Mouse (Mus musculus) intestine, embryonic 15.5 days (tissue): ENCODE measurements around the gene Necab2. TPM values are rescaled to one million over a fixed set of nuclear protein-coding genes. Genes with fewer than 3 reads are reported as not detected.

ENCODE experiments used
- ATAC-seq: fragments of 200-750 bp; cut with Nextera tagmentation; 2 replicates; pipeline ENCODE4 v1.8.0; 2017; ENCODE audit warnings: moderate TSS enrichment, moderate library complexity
- H3K27ac ChIP-seq: fragments of 300-500 bp; sonication (generic); 2 replicates; pipeline ENCODE4 v1.5.1; 2015; ENCODE audit warnings: mild to moderate bottlenecking, inconsistent platforms
- H3K27me3 ChIP-seq: fragments of 300-500 bp; sonication (generic); replicated peaks from 2 replicates; pipeline ENCODE4 v1.6.1; 2015; ENCODE audit warnings: inconsistent platforms
- H3K36me3 ChIP-seq: fragments of 300-500 bp; sonication (generic); 2 replicates; pipeline ENCODE4 v1.6.1; 2015; ENCODE audit warnings: inconsistent platforms
- H3K4me1 ChIP-seq: fragments of 300-500 bp; sonication (generic); replicated peaks from 2 replicates; pipeline ENCODE4 v1.6.1; 2015; ENCODE audit warnings: inconsistent platforms
- H3K4me2 ChIP-seq: fragments of 300-500 bp; sonication (generic); replicated peaks from 2 replicates; pipeline ENCODE4 v1.6.1; 2015; ENCODE audit warnings: mild to moderate bottlenecking, inconsistent platforms
- H3K4me3 ChIP-seq: fragments of 300-500 bp; sonication (generic); replicated peaks from 2 replicates; pipeline ENCODE4 v1.5.1; 2015; ENCODE audit warnings: inconsistent platforms
- H3K9ac ChIP-seq: fragments of 300-500 bp; sonication (generic); 2 replicates; pipeline ENCODE4 v1.6.1; 2015; ENCODE audit warnings: inconsistent platforms
- H3K9me3 ChIP-seq: fragments of 300-500 bp; sonication (generic); 2 replicates; pipeline ENCODE4 v1.6.1; 2016; ENCODE audit warnings: inconsistent platforms
- WGBS: fragments of 180-500 bp; shearing (Covaris S2); methylation state at CpG from one replicate; pipeline ENCODE4 v1.1.7; 2015; 5-methylcytosine and 5-hydroxymethylcytosine counted together
- polyA plus RNA-seq: library from polyadenylated mRNA; unstranded; fragments of >200 nt; fragmentation: Nextera tagmentation; extraction: Ambion mirVana; gene quantifications from 2 replicates; pipeline ENCODE4 v1.2.1, GENCODE M21; 2015

Necab2 gene
- polyA plus RNA-seq = 1.9 TPM in 2 replicates

DNA sequence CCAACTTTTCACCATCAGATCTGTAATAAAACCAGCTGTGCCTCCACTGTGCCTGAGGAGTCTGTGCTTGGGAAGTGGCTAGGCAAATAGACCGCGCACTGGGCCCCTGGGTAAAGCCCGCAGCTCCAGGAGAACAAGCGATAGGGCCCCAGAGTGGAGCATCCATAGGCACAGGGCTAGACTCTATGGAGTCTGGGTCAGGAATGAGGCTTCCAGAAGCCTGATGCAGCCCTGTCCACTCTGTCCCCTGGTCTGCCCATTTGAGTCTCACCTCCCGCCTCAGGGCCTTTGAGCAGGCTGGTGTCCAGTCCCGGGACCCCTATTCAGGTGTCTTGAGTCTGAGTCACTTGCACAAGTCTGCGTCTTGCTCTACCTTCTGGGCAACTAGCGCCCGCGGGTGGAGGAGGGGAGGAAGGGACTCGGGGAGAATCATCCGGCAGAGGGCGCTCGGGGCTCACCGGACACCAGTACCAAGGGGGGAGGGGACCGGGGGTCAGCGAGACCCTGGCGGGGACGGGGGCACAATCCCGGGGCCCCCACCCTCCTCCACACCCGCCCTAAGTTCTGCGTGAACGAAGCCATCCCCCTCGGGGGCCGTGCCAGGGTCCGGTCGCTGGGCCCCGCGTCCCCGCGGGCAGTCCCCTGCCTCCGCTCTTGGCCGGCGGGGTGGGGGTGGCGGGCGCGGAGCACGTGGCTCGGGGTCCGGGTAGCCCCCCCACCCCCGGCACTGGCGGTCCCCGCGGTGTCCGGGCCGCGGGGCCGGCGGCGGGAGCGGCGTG, at the start of gene Necab2:
Gene Necab2, plus strand, starts transcription at position 509 of the 779 bp plus-strand sequence.
- Histone ChIP-seq H3K4me2 (peak within 1 kb of the TSS; percentile 99), H3K4me3 (peak within 1 kb of the TSS; percentile 66), H3K27ac (no peak within 1 kb of the TSS), H3K27me3 (peaks cover 21% of the 10 kb centered on the region), H3K4me1 (peaks cover 10% of the 10 kb centered on the region), H3K36me3 (no peaks in the 10 kb centered on the region), H3K9ac (peak within 1 kb of the TSS; percentile 58), H3K9me3 (no peaks in the 10 kb centered on the region)
- ATAC-seq = peak; percentile 74
- WGBS = 2% methylated on average over 34 of the region's 52 CpGs

DNA sequence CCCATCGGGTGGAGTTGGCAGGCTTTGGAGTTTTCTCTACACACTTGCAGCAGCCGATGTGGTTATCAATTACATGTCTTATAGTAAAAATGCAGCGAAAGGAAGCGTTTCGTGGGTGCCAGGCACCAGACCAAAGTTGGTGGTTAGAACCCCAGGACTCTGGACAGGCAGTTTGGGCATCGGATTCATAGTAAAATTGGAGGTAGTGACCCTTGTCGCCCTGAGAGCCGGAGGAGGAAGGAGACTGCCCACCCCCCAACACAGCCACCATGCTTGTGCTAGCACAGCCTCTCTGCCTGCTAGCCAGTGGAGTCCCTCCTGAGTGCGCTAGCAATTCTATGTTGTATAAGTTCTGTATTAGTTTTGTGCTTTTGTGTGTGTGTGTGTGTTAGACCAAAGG, 48.0 kb upstream of the Necab2 start:
- no peak for ATAC-seq
- Histone ChIP-seq H3K4me1 (peaks cover 15% of the 10 kb centered on the region; the same call in 1 of the 2 replicates), H3K4me3 (no peak overlapping the region), H3K9me3 (no peaks in the 10 kb centered on the region), H3K27ac (no peak overlapping the region), H3K36me3 (no peaks in the 10 kb centered on the region), H3K27me3 (no peaks in the 10 kb centered on the region), H3K4me2 (no peak overlapping the region), H3K9ac (no peak overlapping the region)
- 84% methylated on average over 9 of the region's 9 CpGs for WGBS

DNA sequence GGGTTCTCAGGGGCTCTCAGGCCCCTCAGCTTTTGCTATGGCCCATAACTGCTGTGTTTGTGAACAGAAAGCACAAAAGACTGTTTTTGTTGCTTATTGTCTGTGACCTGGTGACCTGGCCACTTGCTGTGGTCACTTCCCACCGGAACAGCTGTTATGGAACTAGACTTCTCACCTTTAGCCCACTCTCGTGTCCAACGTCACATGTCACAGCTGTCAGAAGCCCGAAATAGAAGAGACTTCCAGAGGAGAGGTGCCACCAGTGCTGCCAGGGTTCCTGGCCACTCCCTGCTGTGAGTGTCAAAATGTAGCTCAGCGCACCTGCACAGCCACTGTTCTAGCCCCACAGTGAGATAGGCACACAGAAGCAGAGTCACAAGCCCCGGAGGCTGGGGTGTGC, 47.3 kb upstream of the Necab2 start:
- no peaks in the 10 kb centered on the region for H3K36me3 ChIP-seq
- H3K9ac ChIP-seq = no peak overlapping the region
- no peaks in the 10 kb centered on the region for H3K27me3 ChIP-seq
- H3K4me3 ChIP-seq = no peak overlapping the region
- WGBS = 82% methylated on average over 6 of the region's 6 CpGs
- ATAC-seq = no peak
- peaks cover 14% of the 10 kb centered on the region; the same call in 1 of the 2 replicates for H3K4me1 ChIP-seq
- no peak overlapping the region for H3K27ac ChIP-seq
- no peaks in the 10 kb centered on the region for H3K9me3 ChIP-seq
- no peak overlapping the region for H3K4me2 ChIP-seq

DNA sequence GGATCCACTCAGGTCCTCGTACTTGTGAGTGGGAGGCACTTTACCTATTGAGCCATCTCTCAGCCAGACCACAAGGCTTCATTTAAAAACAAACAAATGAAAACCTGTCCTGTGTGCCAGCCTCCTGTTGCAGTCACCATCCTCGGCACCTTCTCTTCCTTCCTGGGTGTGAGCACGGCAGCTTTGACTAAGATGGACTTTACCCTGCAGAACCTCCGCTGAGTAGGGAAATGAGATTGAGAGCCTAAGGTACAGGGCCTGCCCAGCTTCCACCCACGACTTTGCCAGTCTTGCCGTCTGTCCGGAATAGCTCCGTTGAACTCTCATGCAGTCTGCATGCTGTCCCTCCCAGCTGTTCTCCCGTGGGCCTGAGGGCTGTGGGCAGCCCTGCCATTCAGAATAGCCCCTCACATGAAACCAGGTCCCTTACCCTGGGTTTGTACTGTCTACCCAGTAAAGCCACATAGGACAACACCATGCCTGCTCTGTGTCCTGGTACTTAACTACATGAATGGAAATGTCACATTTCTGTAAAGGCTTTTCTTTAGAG, 46.3 kb upstream of the Necab2 start:
- Histone ChIP-seq H3K36me3 (no peaks in the 10 kb centered on the region), H3K4me1 (peaks cover 11% of the 10 kb centered on the region; the same call in 1 of the 2 replicates), H3K9ac (no peak overlapping the region), H3K4me2 (peak overlapping the region; percentile 31; the same call in 1 of the 2 replicates), H3K4me3 (no peak overlapping the region), H3K27me3 (no peaks in the 10 kb centered on the region), H3K9me3 (no peaks in the 10 kb centered on the region), H3K27ac (peak overlapping the region; percentile 33; the same call in 1 of the 2 replicates)
- peak; percentile 80 for ATAC-seq
- WGBS = 61% methylated on average over 9 of the region's 9 CpGs

DNA sequence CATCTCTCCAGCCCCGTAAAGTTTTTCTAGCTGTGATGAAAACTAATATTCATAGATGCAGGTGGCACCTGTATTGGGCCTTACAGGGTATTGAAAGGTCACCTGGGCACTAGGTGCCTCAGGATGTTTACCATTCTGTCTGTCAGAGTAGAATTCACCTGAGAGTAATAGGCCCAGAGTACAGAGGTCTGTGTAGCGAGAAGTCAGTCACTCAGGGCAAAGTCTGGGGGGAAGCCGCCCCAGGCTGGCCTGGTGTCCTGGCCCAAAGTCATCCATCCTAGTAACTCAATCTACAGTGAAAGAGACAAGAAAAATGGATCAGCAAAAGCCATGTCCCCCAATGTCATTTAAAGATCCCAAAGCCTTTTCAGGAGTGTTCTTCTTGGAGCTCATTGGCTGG, 45.6 kb upstream of the Necab2 start:
- H3K4me3 ChIP-seq = no peak overlapping the region
- WGBS = 78% methylated on average over 3 of the region's 3 CpGs
- no peak overlapping the region for H3K9ac ChIP-seq
- peak; percentile 44 for ATAC-seq
- H3K27me3 ChIP-seq = no peaks in the 10 kb centered on the region
- H3K27ac ChIP-seq = no peak overlapping the region
- no peaks in the 10 kb centered on the region for H3K36me3 ChIP-seq
- no peak overlapping the region for H3K4me2 ChIP-seq
- H3K9me3 ChIP-seq = no peaks in the 10 kb centered on the region
- 0 out of 2 replicates have a peak, but pooled peaks cover 5% of the 10 kb centered on the region for H3K4me1 ChIP-seq

DNA sequence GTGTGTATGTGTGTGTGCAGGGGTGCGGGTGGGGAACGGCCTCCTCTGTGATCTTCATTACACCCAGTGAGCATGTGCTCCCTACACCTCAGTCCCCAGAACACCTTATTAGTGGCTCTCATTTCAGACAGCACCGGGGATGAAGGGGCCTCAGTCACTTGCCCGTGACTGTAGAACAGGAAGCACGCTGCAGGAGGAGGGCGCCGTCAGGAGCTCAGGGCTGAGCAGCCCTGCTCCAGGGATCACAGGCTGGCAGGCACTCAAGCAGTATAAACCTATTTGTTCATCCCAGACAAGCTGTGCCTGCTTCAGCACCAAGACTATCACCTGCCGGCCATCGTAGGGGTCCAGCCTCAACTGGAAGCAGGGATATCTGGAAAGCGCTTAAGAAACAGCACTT, 42.6 kb upstream of the Necab2 start:
- Histone ChIP-seq H3K36me3 (peaks cover 9% of the 10 kb centered on the region; the same call in 1 of the 2 replicates), H3K27me3 (no peaks in the 10 kb centered on the region), H3K9ac (no peak overlapping the region), H3K4me1 (0 out of 2 replicates have a peak, but pooled peaks cover 4% of the 10 kb centered on the region), H3K27ac (no peak overlapping the region), H3K9me3 (no peaks in the 10 kb centered on the region), H3K4me3 (no peak overlapping the region), H3K4me2 (no peak overlapping the region)
- 78% methylated on average over 10 of the region's 10 CpGs for WGBS
- no peak for ATAC-seq

DNA sequence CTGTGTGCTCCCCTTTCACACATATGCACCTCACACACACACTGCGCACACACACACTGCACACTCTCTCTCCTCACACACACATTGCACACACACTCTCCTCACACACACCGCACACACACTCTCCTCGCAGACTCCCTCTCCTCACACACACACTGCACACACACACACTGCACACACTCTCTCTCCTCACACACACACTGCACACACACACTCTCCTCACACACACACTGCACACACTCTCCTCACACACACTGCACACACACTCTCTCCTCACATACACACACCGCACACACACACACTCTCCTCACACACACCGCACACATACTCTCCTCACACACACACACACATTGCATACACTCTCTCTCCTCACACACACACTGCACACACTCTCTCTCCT, 41.9 kb upstream of the Necab2 start:
- WGBS = 92% methylated on average over 5 of the region's 5 CpGs
- no peak overlapping the region for H3K4me2 ChIP-seq
- no peak overlapping the region for H3K9ac ChIP-seq
- no peak overlapping the region for H3K27ac ChIP-seq
- H3K4me1 ChIP-seq = 0 out of 2 replicates have a peak, but pooled peaks cover 4% of the 10 kb centered on the region
- H3K27me3 ChIP-seq = no peaks in the 10 kb centered on the region
- peaks cover 13% of the 10 kb centered on the region; the same call in 1 of the 2 replicates for H3K36me3 ChIP-seq
- no peaks in the 10 kb centered on the region for H3K9me3 ChIP-seq
- H3K4me3 ChIP-seq = no peak overlapping the region
- no peak for ATAC-seq

DNA sequence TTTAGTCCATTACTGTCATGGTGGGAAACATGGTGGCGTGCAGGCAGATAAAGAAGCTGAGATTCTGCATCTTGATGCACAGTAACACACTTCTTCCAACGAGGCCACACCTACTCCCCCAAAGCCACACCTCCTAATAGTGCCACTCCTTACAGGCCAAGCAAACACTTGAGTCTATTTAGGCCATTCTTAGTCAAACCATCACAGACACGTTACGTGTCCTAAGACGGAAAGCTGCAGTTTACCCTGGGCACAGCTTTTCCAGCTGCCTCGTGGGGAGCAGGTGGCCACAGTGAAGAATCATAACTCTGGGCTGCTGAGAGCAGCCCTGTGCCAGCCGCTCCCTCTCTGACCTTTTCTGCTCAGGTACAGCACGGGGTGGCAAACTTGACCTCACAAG, 38.2 kb upstream of the Necab2 start:
- no peak overlapping the region for H3K4me3 ChIP-seq
- ATAC-seq = no peak
- H3K9me3 ChIP-seq = no peaks in the 10 kb centered on the region
- no peak overlapping the region for H3K9ac ChIP-seq
- no peak overlapping the region for H3K4me2 ChIP-seq
- peaks cover 4% of the 10 kb centered on the region; the same call in 1 of the 2 replicates for H3K4me1 ChIP-seq
- no peak overlapping the region for H3K27ac ChIP-seq
- 81% methylated on average over 8 of the region's 8 CpGs for WGBS
- no peaks in the 10 kb centered on the region for H3K27me3 ChIP-seq
- peaks cover 18% of the 10 kb centered on the region; the same call in 1 of the 2 replicates for H3K36me3 ChIP-seq

DNA sequence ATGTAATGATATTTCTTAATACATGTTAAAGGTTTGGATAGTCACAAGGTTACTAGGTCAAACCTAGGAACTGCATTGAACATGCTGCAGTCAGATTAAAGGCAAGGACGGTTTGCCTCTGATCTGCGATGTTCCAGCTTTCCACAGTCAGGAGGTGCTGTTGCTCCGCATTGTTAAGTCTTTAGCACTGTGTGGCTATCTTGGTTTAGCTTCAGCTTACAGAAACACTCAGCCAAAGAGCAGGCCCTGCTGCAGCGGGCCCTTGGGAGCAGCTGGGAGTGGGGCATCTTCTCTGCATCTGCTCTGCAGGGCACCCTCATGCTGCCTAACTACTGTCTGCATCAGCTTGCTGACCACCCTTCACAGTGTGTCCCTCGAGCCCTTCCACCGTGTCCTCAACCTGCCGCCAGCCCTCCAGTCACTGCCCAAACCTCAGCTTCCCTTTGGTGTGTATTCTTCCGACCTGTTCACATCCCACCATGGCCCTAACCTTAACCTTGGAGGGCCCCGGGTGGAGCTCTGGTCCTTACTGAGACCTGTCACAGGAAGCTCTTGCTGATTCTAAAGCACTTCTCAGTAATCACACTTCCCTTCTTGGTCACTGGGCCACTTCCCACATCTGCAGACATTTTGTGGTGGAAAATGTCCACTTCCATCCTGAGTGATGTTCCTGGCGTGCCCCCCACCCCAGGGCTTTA, 34.3 kb upstream of the Necab2 start:
- H3K9me3 ChIP-seq = no peaks in the 10 kb centered on the region
- peaks cover 16% of the 10 kb centered on the region; the same call in 1 of the 2 replicates for H3K36me3 ChIP-seq
- no peak overlapping the region for H3K9ac ChIP-seq
- 58% methylated on average over 10 of the region's 10 CpGs for WGBS
- no peak overlapping the region for H3K4me2 ChIP-seq
- H3K4me3 ChIP-seq = no peak overlapping the region
- ATAC-seq = peak; percentile 5; the same call in 1 of the 2 replicates
- H3K4me1 ChIP-seq = peaks cover 4% of the 10 kb centered on the region; the same call in 1 of the 2 replicates
- H3K27me3 ChIP-seq = no peaks in the 10 kb centered on the region
- H3K27ac ChIP-seq = no peak overlapping the region

DNA sequence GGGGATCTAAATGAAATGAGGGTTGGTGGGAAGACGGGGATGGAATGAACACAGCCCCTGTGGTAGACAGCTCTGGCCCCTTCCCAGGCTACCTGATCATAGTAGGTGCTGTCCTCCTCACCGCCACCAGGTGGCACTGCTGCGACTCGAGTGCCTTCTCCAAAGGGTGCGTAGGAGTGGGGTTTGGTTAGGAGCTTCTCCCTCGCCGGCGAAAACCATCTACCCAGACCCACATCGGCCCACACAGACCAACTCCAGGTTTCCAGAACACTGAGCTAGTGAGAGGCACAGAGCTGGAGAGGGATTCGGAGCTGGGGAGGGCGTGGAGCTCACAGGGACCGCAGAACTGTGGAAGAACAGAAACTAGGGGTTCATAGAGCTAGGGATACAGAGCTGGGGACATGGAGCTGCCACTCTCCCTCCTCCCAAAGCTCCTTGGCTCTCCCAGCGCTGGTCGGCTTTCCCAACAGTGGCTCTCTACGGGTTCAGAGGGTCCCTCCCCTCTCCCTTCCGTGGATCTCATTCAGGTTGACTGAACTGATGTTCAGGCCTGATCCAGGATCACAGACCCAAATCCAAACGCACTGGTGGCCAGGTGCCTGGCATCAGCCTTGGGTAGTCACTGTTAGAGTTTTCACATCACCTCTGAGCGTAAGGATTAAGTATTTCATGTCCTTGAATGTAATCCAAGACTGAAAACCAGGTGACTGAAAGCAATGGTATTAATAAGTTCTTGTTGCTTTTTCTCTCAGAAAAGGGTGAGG, 33.6 kb upstream of the Necab2 start:
- H3K4me3 ChIP-seq = no peak overlapping the region; the same call in 1 of the 2 replicates
- peak; percentile 78 for ATAC-seq
- no peaks in the 10 kb centered on the region for H3K9me3 ChIP-seq
- 11% methylated on average over 18 of the region's 18 CpGs for WGBS
- no peaks in the 10 kb centered on the region for H3K27me3 ChIP-seq
- peaks cover 9% of the 10 kb centered on the region; the same call in 1 of the 2 replicates for H3K36me3 ChIP-seq
- peaks cover 4% of the 10 kb centered on the region; the same call in 1 of the 2 replicates for H3K4me1 ChIP-seq
- H3K27ac ChIP-seq = no peak overlapping the region
- peak overlapping the region; percentile 54 for H3K9ac ChIP-seq
- peak overlapping the region; percentile 62 for H3K4me2 ChIP-seq

DNA sequence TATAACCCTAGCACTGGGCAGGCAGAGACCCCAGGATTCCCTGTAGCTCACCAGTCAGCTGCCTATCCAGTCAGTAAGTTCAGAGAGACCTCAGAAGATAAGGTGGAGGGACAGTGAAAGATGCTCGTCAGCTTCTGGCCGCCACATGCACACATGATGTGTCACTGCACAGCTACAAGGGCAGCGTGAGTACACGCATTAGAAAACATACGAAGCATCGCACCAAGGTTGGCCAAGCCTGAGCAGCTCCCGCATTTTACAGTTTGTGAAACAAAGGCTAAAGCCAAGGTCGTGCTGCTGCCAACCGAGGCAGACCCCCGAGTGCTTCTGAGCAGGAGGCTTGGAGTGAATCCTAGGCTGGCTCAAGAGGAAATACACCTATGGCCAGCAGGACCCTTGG, 32.9 kb upstream of the Necab2 start:
- no peak overlapping the region for H3K27ac ChIP-seq
- no peaks in the 10 kb centered on the region for H3K27me3 ChIP-seq
- peaks cover 9% of the 10 kb centered on the region; the same call in 1 of the 2 replicates for H3K36me3 ChIP-seq
- no peak overlapping the region for H3K4me3 ChIP-seq
- H3K9ac ChIP-seq = no peak overlapping the region
- ATAC-seq = no peak
- WGBS = 85% methylated on average over 10 of the region's 10 CpGs
- H3K4me2 ChIP-seq = no peak overlapping the region
- H3K4me1 ChIP-seq = peaks cover 4% of the 10 kb centered on the region; the same call in 1 of the 2 replicates
- H3K9me3 ChIP-seq = no peaks in the 10 kb centered on the region
